ENCODE assay signal across 8 mouse cellular contexts in the genomic region with DNA sequence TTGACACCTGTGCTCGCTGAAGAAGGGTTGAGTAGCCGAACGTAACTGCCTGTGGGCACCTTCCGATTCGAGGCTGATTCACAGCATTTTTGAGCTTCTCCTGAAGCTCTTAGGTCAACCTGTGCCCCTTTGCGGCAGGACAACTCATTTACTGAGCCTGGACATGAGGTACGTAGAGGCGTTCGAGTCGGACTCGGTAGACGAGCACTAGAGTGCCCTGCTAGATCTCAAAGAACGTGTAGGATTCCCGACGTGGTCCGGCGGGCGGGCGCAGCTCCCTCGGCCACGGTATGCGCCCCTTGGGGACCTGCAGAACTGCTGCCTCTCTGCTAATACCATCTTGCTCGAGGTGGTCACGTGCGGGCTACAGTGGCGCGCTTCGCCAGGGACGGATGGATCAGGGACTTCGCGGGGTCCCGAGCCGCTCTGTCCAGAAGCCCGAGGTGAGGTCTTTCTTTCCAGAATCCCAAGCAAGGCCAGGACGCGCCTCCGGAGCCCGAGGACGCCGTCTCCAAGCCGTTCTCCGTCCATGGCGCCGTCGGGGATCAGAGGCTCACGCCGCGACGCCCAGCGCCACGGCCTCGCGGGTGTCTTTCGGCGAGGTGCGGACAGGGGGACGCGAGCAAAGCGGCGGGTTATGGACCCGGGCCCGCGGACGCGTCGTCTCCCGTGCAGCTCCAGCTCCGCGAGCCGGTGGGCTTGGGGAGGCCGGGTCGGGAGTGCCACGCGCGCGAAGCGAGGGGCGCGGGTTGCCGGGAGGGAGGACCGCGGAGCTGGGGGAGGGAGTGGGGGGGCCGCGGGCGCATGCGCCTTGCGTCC. TPM values are rescaled to one million over a fixed set of nuclear protein-coding genes. Genes with fewer than 3 reads are reported as not detected.
A peak's percentile ranks its signal among the peaks of the same experiment; 100 is the strongest.
DNase-seq lines count a peak whose midpoint lies in the region; ATAC-seq and TF ChIP-seq lines count a peak whose summit lies in the region.

A gene (plus strand): TSS at position 51 of the 819 bp plus-strand sequence.

- peak within 1 kb of the TSS; percentile 50; the same call in 1 of the 2 replicates for H3K27ac ChIP-seq in CH12.LX (ENCODE audit: insufficient read depth, low read depth)
- H3K27ac ChIP-seq in kidney, postnatal 0 days = peak within 1 kb of the TSS; percentile 89
- H3K27ac ChIP-seq in liver, postnatal 0 days (ENCODE audit: low read depth) = peak within 1 kb of the TSS; percentile 89

- no peak for TF ChIP-seq EP300 in CH12.LX (IDR thresholded peaks at IDR 0.05; ENCODE audit: low read length)
- TF ChIP-seq EP300 in liver, postnatal 0 days (IDR thresholded peaks at IDR 0.05; ENCODE audit: low read depth) = no peak

- ATAC-seq in kidney, postnatal 0 days (replicated peaks; ENCODE audit: low FRiP score, low read depth) = peak; percentile 55
- peak; percentile 40 for ATAC-seq in liver, postnatal 0 days

- peak; percentile 16 for DNase-seq in cerebellum, adult 11 months
- DNase-seq in cerebellum, adult 11-12 months = no peak
- DNase-seq in CH12.LX (ENCODE audit: extremely low read depth) = no peak
- peak; percentile 9 to 38 for DNase-seq in cerebellum, postnatal 36 days
- DNase-seq in heart, adult 8-10 months (ENCODE audit: low spot score) = no peak
- peak; percentile 36 for DNase-seq in kidney, postnatal 0 days (ENCODE audit: low spot score)
- peak; percentile 83 for DNase-seq in liver, postnatal 0 days
- peak; percentile 17 to 34 for DNase-seq in spleen, postnatal 36 days (ENCODE audit: low spot score in 2 of 2)

- in situ Hi-C loops in CH12.LX (cut with MboI; ENCODE audit: low pct_ligation_motif_present, low pct_unique_long_range_greater_than_20kb, low sequenced_read_pairs) = loop anchor here (10.0 kb wide), 1 partner anchor 120 kb away; no protein-coding TSS in a partner anchor

- H3K4me1 ChIP-seq in CH12.LX (ENCODE audit: control insufficient read depth in 1 of 2, insufficient read depth in 2 of 2) = peaks cover 10 to 18% of the 10 kb centered on the region in 2 experiments; a peak in 3 of 4 replicates
- no peaks in the 10 kb centered on the region for H3K4me1 ChIP-seq in kidney, postnatal 0 days (replicated peaks; ENCODE audit: insufficient read depth, low read length)
- H3K4me1 ChIP-seq in liver, postnatal 0 days (ENCODE audit: insufficient read depth) = peaks cover 17% of the 10 kb centered on the region

- peaks cover 10% of the 10 kb centered on the region for H3K27me3 ChIP-seq in CH12.LX (replicated peaks)
- no peaks in the 10 kb centered on the region for H3K27me3 ChIP-seq in kidney, postnatal 0 days (ENCODE audit: insufficient read depth, low read length)
- H3K27me3 ChIP-seq in liver, postnatal 0 days (ENCODE audit: insufficient read depth, low read length) = peaks cover 4% of the 10 kb centered on the region; the same call in 1 of the 2 replicates

- no peak for TF ChIP-seq CTCF in CH12.LX (conservative IDR thresholded peaks at IDR 0.05 in 1 of 2, IDR thresholded peaks at IDR 0.05 in 1 of 2; ENCODE audit: low read depth in 2 of 2, low read length in 2 of 2)
- no peak for TF ChIP-seq CTCF in kidney, postnatal 0 days (IDR thresholded peaks at IDR 0.05; ENCODE audit: low read depth)
- TF ChIP-seq CTCF in liver, postnatal 0 days (IDR thresholded peaks at IDR 0.05; ENCODE audit: low read depth) = no peak

- TF ChIP-seq POLR2A in CH12.LX (IDR thresholded peaks at IDR 0.05; ENCODE audit: low read depth, low read length) = no peak

- no peak for TF ChIP-seq RAD21 in CH12.LX (IDR thresholded peaks at IDR 0.05; ENCODE audit: low read depth, low read length)

- dilution Hi-C loops in CH12.LX (cut with MboI; ENCODE audit: extremely low pct_ligation_motif_present, extremely low pct_unique_long_range_greater_than_20kb, low sequenced_read_pairs) = no loop called here

- no peaks in the 10 kb centered on the region for H3K36me3 ChIP-seq in CH12.LX (replicated peaks in 1 of 2; ENCODE audit: control insufficient read depth in 1 of 2, insufficient read depth in 1 of 2, low read length in 1 of 2)
- H3K36me3 ChIP-seq in kidney, postnatal 0 days (ENCODE audit: insufficient read depth, low read length) = no peaks in the 10 kb centered on the region
- H3K36me3 ChIP-seq in liver, postnatal 0 days (replicated peaks; ENCODE audit: insufficient read depth, low read length) = no peaks in the 10 kb centered on the region

- peak within 1 kb of the TSS; percentile 42 for H3K4me2 ChIP-seq in CH12.LX (ENCODE audit: insufficient read depth, low read depth, poor library complexity, severe bottlenecking)
- H3K4me2 ChIP-seq in kidney, postnatal 0 days (ENCODE audit: low read length) = peak within 1 kb of the TSS; percentile 90
- peak within 1 kb of the TSS; percentile 95 for H3K4me2 ChIP-seq in liver, postnatal 0 days (ENCODE audit: low read depth, low read length)

- WGBS in kidney, postnatal 0 days = 2% methylated on average over 70 of the region's 87 CpGs
- WGBS in liver, postnatal 0 days (ENCODE audit: insufficient replicate concordance) = 3% methylated on average over 70 of the region's 87 CpGs

- H3K9me3 ChIP-seq in CH12.LX (replicated peaks; ENCODE audit: low read length) = no peaks in the 10 kb centered on the region
- H3K9me3 ChIP-seq in kidney, postnatal 0 days (replicated peaks; ENCODE audit: low read length) = no peaks in the 10 kb centered on the region
- H3K9me3 ChIP-seq in liver, postnatal 0 days (ENCODE audit: low read length) = no peaks in the 10 kb centered on the region

- H3K9ac ChIP-seq in CH12.LX (ENCODE audit: insufficient read depth, low read depth) = peak within 1 kb of the TSS; percentile 94
- peak within 1 kb of the TSS; percentile 91 for H3K9ac ChIP-seq in kidney, postnatal 0 days (ENCODE audit: low read depth, low read length)
- peak within 1 kb of the TSS; percentile 96 for H3K9ac ChIP-seq in liver, postnatal 0 days (replicated peaks)

- H3K79me2 ChIP-seq in CH12.LX (replicated peaks; ENCODE audit: control insufficient read depth, extremely low read depth, insufficient read depth, poor library complexity, severe bottlenecking) = peaks cover 24% of the 10 kb centered on the region

- peak within 1 kb of the TSS; percentile 47 to 76 (median 75) for H3K4me3 ChIP-seq in CH12.LX (replicated peaks in 1 of 3; ENCODE audit: low read depth in 2 of 3, low read length in 2 of 3, poor library complexity in 1 of 3)
- H3K4me3 ChIP-seq in kidney, postnatal 0 days (replicated peaks; ENCODE audit: low read depth, low read length) = peak within 1 kb of the TSS; percentile 92
- H3K4me3 ChIP-seq in liver, postnatal 0 days (ENCODE audit: low read depth, low read length) = peak within 1 kb of the TSS; percentile 64

TF ChIP-seq in CH12.LX, 34 proteins besides CTCF, POLR2A, EP300 and RAD21:
- TF ChIP-seq BHLHE40 (IDR thresholded peaks at IDR 0.05; ENCODE audit: low read depth, low read length) (peak; percentile 70), HCFC1 (IDR thresholded peaks at IDR 0.05; ENCODE audit: low read depth, low read length) (no peak), NRF1 (IDR thresholded peaks at IDR 0.05; ENCODE audit: low read depth, low read length) (peak; percentile 85), USF1 (IDR thresholded peaks at IDR 0.05; ENCODE audit: low read depth, low read length) (peak; percentile 29), MXI1 (IDR thresholded peaks at IDR 0.05; ENCODE audit: low read depth, low read length) (peak; percentile 13; the same call in 1 of the 2 replicates), ZC3H11A (IDR thresholded peaks at IDR 0.05; ENCODE audit: low read depth, low read length) (no peak)

RNA-seq across cellular contexts. Expression of the gene that starts here (rescaled TPM):
- 5.1 and 5.8 TPM in 2 replicates for total RNA-seq in CH12.LX (2012; rRNA removed)
- 2.0 and 2.4 TPM in 2 replicates for total RNA-seq in CH12.LX (2014; rRNA removed)
- polyA plus RNA-seq in CH12.LX (2012; ENCODE audit: insufficient read length, low read depth) = 5.6 and 6.0 TPM in 2 replicates
- total RNA-seq in heart, adult 8-10 months (2022) = 10 to 100 TPM; 13.1 to 14.1 (median 13.3) TPM
- 10.9 and 12.0 TPM in 2 replicates for polyA plus RNA-seq in kidney, postnatal 0 days (2015; fragmentation: Nextera tagmentation; extraction: Ambion mirVana)
- polyA plus RNA-seq in liver, postnatal 0 days (2015; fragmentation: Nextera tagmentation; extraction: Ambion mirVana) = 15.0 and 15.8 TPM in 2 replicates

Comparison
In these comparisons a context has a peak if more than half of its experiments do, and no peak if none do; other contexts are left out.
1. DNase-seq: peak in cerebellum, adult 11 months (single experiment), cerebellum, postnatal 36 days (2 of 2), kidney, postnatal 0 days (single experiment), liver, postnatal 0 days (single experiment) and spleen, postnatal 36 days (2 of 2); none in cerebellum, adult 11-12 months (single experiment), CH12.LX (single experiment) and heart, adult 8-10 months (single experiment).
2. H3K4me2 ChIP-seq: peak in every context shown above with its lines; median percentile 95 in liver, postnatal 0 days; 90 in kidney, postnatal 0 days; 42 in CH12.LX.
3. Peak in every context shown above with its lines, with median percentiles within 50 percentile points of each other: H3K27ac ChIP-seq, H3K4me3 ChIP-seq and H3K9ac ChIP-seq.